ENCODE assay signal across 7 mouse cellular contexts in the genomic region with DNA sequence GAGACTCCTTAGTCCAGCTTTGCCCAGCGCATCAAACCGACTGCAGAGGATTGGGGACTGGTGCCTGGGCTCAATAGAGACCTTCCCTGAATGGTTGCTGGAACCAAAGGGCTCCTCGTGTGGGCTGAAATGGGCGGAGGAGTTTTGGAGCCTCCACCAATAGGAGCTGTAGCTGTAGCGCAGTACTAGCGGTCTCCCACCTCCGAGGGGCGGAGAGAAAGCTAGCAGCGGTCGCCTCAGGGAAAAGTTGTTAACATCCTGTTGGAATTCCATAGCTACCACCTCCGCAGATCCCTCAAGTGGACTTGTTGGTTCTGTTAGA. TPM values are rescaled to one million over a fixed set of nuclear protein-coding genes. Genes with fewer than 3 reads are reported as not detected.
A peak's percentile ranks its signal among the peaks of the same experiment; 100 is the strongest.
DNase-seq lines count a peak whose midpoint lies in the region; ATAC-seq lines count a peak whose summit lies in the region.

A gene (minus strand): TSS at position 67 of the 322 bp plus-strand sequence.

- intact Hi-C loops in gastrocnemius, postnatal 14 days (cut with DNase I; ENCODE audit: low total_unique reads), result no loop called here

- H3K4me2 ChIP-seq in forebrain, embryonic 11.5 days (ENCODE audit: low read depth, low read length, severe bottlenecking), result peak within 1 kb of the TSS; percentile 64
- H3K4me2 ChIP-seq in intestine, embryonic 15.5 days (replicated peaks), result peak within 1 kb of the TSS; percentile 76
- H3K4me2 ChIP-seq in midbrain, embryonic 12.5 days (replicated peaks), result peak within 1 kb of the TSS; percentile 59

- H3K36me3 ChIP-seq in megakaryocyte, embryonic 14.5 days (replicated peaks; ENCODE audit: low read length), result no peaks in the 10 kb centered on the region
- H3K36me3 ChIP-seq in forebrain, embryonic 11.5 days (ENCODE audit: control insufficient read depth, insufficient read depth, low read length), result no peaks in the 10 kb centered on the region
- no peaks in the 10 kb centered on the region for H3K36me3 ChIP-seq in intestine, embryonic 15.5 days
- no peaks in the 10 kb centered on the region for H3K36me3 ChIP-seq in midbrain, embryonic 12.5 days

- peaks cover 10% of the 10 kb centered on the region for H3K9me3 ChIP-seq in megakaryocyte, embryonic 14.5 days
- H3K9me3 ChIP-seq in forebrain, embryonic 11.5 days (ENCODE audit: control insufficient read depth, low read length), result no peaks in the 10 kb centered on the region
- H3K9me3 ChIP-seq in intestine, embryonic 15.5 days, result no peaks in the 10 kb centered on the region
- H3K9me3 ChIP-seq in midbrain, embryonic 12.5 days, result no peaks in the 10 kb centered on the region

- DNase-seq in forebrain, embryonic 11.5 days (ENCODE audit: low spot score), result peak; percentile 77
- no peak for DNase-seq in spleen, postnatal 10 days (ENCODE audit: low spot score in 2 of 2)
- no peak for DNase-seq in gastrocnemius, postnatal 14 days

- no peak within 1 kb of the TSS for H3K27ac ChIP-seq in forebrain, embryonic 11.5 days (ENCODE audit: low read depth, low read length)
- H3K27ac ChIP-seq in intestine, embryonic 15.5 days, result no peak within 1 kb of the TSS
- H3K27ac ChIP-seq in midbrain, embryonic 12.5 days (replicated peaks), result no peak within 1 kb of the TSS

- no peak within 1 kb of the TSS for H3K9ac ChIP-seq in forebrain, embryonic 11.5 days (ENCODE audit: low read length)
- no peak within 1 kb of the TSS for H3K9ac ChIP-seq in intestine, embryonic 15.5 days
- H3K9ac ChIP-seq in midbrain, embryonic 12.5 days (replicated peaks), result no peak within 1 kb of the TSS

- WGBS in forebrain, embryonic 11.5 days, result 8% methylated on average over 11 of the region's 11 CpGs
- 3% methylated on average over 11 of the region's 11 CpGs for WGBS in intestine, embryonic 15.5 days
- 5% methylated on average over 11 of the region's 11 CpGs for WGBS in midbrain, embryonic 12.5 days

- H3K27me3 ChIP-seq in megakaryocyte, embryonic 14.5 days (replicated peaks), result peaks cover 44% of the 10 kb centered on the region
- peaks cover 18% of the 10 kb centered on the region for H3K27me3 ChIP-seq in forebrain, embryonic 11.5 days (ENCODE audit: control insufficient read depth, insufficient read depth, low read length)
- H3K27me3 ChIP-seq in intestine, embryonic 15.5 days (replicated peaks), result peaks cover 15% of the 10 kb centered on the region
- peaks cover 48% of the 10 kb centered on the region for H3K27me3 ChIP-seq in midbrain, embryonic 12.5 days

- peak within 1 kb of the TSS; percentile 85 for H3K4me3 ChIP-seq in megakaryocyte, embryonic 14.5 days (replicated peaks)
- peak within 1 kb of the TSS; percentile 21 for H3K4me3 ChIP-seq in forebrain, embryonic 11.5 days (ENCODE audit: low read depth, low read length)
- peak within 1 kb of the TSS; percentile 25 for H3K4me3 ChIP-seq in intestine, embryonic 15.5 days (replicated peaks)
- peak within 1 kb of the TSS; percentile 35 for H3K4me3 ChIP-seq in midbrain, embryonic 12.5 days

- peaks cover 16% of the 10 kb centered on the region for H3K4me1 ChIP-seq in megakaryocyte, embryonic 14.5 days
- peaks cover 5% of the 10 kb centered on the region; the same call in 1 of the 2 replicates for H3K4me1 ChIP-seq in forebrain, embryonic 11.5 days (replicated peaks; ENCODE audit: control insufficient read depth, insufficient read depth, low read length)
- peaks cover 14% of the 10 kb centered on the region for H3K4me1 ChIP-seq in intestine, embryonic 15.5 days (replicated peaks)
- peaks cover 11% of the 10 kb centered on the region for H3K4me1 ChIP-seq in midbrain, embryonic 12.5 days

- ATAC-seq in megakaryocyte, adult 5-6 weeks (ENCODE audit: poor library complexity, severe bottlenecking), result no peak
- peak; percentile 96 for ATAC-seq in forebrain, embryonic 11.5 days (replicated peaks; ENCODE audit: low FRiP score)
- ATAC-seq in intestine, embryonic 15.5 days, result peak; percentile 82
- ATAC-seq in midbrain, embryonic 12.5 days (ENCODE audit: low FRiP score, low read depth), result peak; percentile 91

RNA-seq across cellular contexts. Expression of the gene that starts here (rescaled TPM):
- polyA plus RNA-seq in megakaryocyte, embryonic 14.5 days (2012; ENCODE audit: insufficient read depth, low replicate concordance), result not detected in 2 replicates
- not detected in 2 replicates for total RNA-seq in megakaryocyte, adult 5-6 weeks (2015)
- total RNA-seq in megakaryocyte, adult 5-6 weeks (2017), result not detected in 2 replicates
- polyA plus RNA-seq in forebrain, embryonic 11.5 days (2014; fragmentation: Nextera tagmentation; extraction: Ambion mirVana), result 0.19 and 0.44 TPM in 2 replicates
- 0.11 and 0.44 TPM in 2 replicates for polyA plus RNA-seq in intestine, embryonic 15.5 days (2015; fragmentation: Nextera tagmentation; extraction: Ambion mirVana)
- 0.20 and 0.38 TPM in 2 replicates for polyA plus RNA-seq in midbrain, embryonic 12.5 days (2016; fragmentation: Nextera tagmentation; extraction: Ambion mirVana)
- not detected for total RNA-seq in gastrocnemius, postnatal 14 days (2021)

Comparison
In these comparisons a context has a peak if more than half of its experiments do, and no peak if none do; other contexts are left out.
1. Peak in DNase-seq, ATAC-seq, H3K4me3 ChIP-seq and H3K4me2 ChIP-seq in forebrain, embryonic 11.5 days; RNA of the gene not detected or under 1 TPM.
2. Peak in ATAC-seq, H3K4me3 ChIP-seq and H3K4me2 ChIP-seq in intestine, embryonic 15.5 days; RNA of the gene not detected or under 1 TPM.
3. Peak in ATAC-seq, H3K4me3 ChIP-seq and H3K4me2 ChIP-seq in midbrain, embryonic 12.5 days; RNA of the gene not detected or under 1 TPM.
4. H3K4me3 ChIP-seq: peak in every context shown above with its lines; median percentile 85 in megakaryocyte, embryonic 14.5 days; 35 in midbrain, embryonic 12.5 days; 25 in intestine, embryonic 15.5 days; 21 in forebrain, embryonic 11.5 days.